Mouse (Mus musculus): ENCODE results near the gene Zbtb48.

Zbtb48 gene

GRCm38 (mm10) chr4:151999481-151999880 is 28.0 kb downstream of the Zbtb48 start:
- no peak for DNase-seq

GRCm38 (mm10) chr4:151997701-151998100 is 29.8 kb downstream of the Zbtb48 start:
- DNase-seq, result no peak

- no peak for DNase-seq
Measured at GRCm38 (mm10) chr4:151996951-151997222, 30.6 kb downstream of the Zbtb48 start.

GRCm38 (mm10) chr4:151996173-151996950 is 31.1 kb downstream of the Zbtb48 start, which contains the start of gene Phf13:
Gene Phf13, minus strand, starts transcription at chr4:151996258.
- DNase-seq, result peak; percentile 99

- DNase-seq, result no peak
Measured at GRCm38 (mm10) chr4:151995371-151996172, 31.9 kb downstream of the Zbtb48 start.

GRCm38 (mm10) chr4:151994228-151995171 is 33.0 kb downstream of the Zbtb48 start:
- DNase-seq, result peak; percentile 50

- DNase-seq, result no peak
Measured at GRCm38 (mm10) chr4:151993035-151993434, 34.4 kb downstream of the Zbtb48 start.

- DNase-seq, result no peak
Measured at GRCm38 (mm10) chr4:151992091-151992490, 35.4 kb downstream of the Zbtb48 start.

GRCm38 (mm10) chr4:151989110-151989488 is 38.4 kb downstream of the Zbtb48 start:
- DNase-seq, result no peak

- DNase-seq, result peak; percentile 93
Measured at GRCm38 (mm10) chr4:151988342-151989109, 38.9 kb downstream of the Zbtb48 start, which contains the start of gene Thap3. Gene Thap3, minus strand, starts transcription at chr4:151988997.

- peak; percentile 15 for DNase-seq
Measured at GRCm38 (mm10) chr4:151988014-151988341, 39.5 kb downstream of the Zbtb48 start.

GRCm38 (mm10) chr4:151986650-151987049 is 40.8 kb downstream of the Zbtb48 start:
- DNase-seq, result no peak

GRCm38 (mm10) chr4:151985886-151986285 is 41.6 kb downstream of the Zbtb48 start:
- peak; percentile 23 for DNase-seq

- DNase-seq, result no peak
Measured at GRCm38 (mm10) chr4:151983560-151983959, 43.9 kb downstream of the Zbtb48 start.

- DNase-seq, result no peak
Measured at GRCm38 (mm10) chr4:151983043-151983442, 44.4 kb downstream of the Zbtb48 start.

- peak; percentile 86 for DNase-seq
Measured at GRCm38 (mm10) chr4:151981363-151981762, 46.1 kb downstream of the Zbtb48 start.

- no peak for DNase-seq
Measured at GRCm38 (mm10) chr4:151980699-151981098, 46.8 kb downstream of the Zbtb48 start.

GRCm38 (mm10) chr4:151977748-151978147 is 49.7 kb downstream of the Zbtb48 start:
- peak; percentile 88 for DNase-seq

- no peak for DNase-seq
Measured at GRCm38 (mm10) chr4:151975441-151975840, 52.0 kb downstream of the Zbtb48 start.

GRCm38 (mm10) chr4:151972221-151972967 is 55.1 kb downstream of the Zbtb48 start:
- DNase-seq, result no peak

All from kidney, adult 18-20 months (tissue).